Mouse (Mus musculus) heart, postnatal 0 days (tissue): Measurements from ENCODE around the gene Hist1h2ao.
"Not testable (repeated sequence)": the region's sequence is repeated elsewhere in the genome, so short reads cannot be mapped to it uniquely, and the experiment has no call there.

Experiments used
- CTCF ChIP-seq: IDR thresholded peaks from 2 replicates; pipeline ENCODE4 v1.5.1; 2016; ENCODE audit warnings: antibody characterized with exemption, control low read depth, low read depth
- EP300 ChIP-seq: IDR thresholded peaks from 2 replicates; pipeline ENCODE4 v1.6.1; 2016; ENCODE audit warnings: antibody characterized with exemption, low read depth

DNA sequence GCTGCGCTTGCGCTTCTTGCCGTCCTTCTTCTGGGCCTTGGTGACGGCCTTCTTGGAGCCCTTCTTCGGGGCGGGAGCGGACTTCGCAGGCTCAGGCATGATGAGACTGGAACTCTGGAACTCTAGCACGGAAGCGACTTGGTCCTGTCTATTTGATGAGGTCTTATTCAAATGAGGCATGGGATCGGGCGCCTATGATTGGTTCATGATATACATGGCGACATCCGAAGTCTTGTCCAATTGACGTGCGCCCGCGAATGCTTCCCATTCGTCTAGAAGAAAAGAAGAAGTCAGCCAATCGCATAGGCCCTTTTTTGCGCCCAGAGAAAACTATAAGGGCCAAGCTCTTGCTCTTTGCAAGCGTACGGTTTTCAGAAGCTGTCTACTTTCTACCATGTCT lies at the start of gene Hist1h2ao, which contains the start of gene Hist1h2bq:
- TF ChIP-seq EP300, CTCF: not testable (repeated sequence)
